Mouse (Mus musculus) urinary bladder, postnatal 14 days (tissue): ENCODE data around the gene Cryzl2.

Experiments
- DNase-seq: peaks from one replicate; pipeline ENCODE4 v3.0.0; 2021; ENCODE audit warnings: low spot score

The Cryzl2 gene

DNA sequence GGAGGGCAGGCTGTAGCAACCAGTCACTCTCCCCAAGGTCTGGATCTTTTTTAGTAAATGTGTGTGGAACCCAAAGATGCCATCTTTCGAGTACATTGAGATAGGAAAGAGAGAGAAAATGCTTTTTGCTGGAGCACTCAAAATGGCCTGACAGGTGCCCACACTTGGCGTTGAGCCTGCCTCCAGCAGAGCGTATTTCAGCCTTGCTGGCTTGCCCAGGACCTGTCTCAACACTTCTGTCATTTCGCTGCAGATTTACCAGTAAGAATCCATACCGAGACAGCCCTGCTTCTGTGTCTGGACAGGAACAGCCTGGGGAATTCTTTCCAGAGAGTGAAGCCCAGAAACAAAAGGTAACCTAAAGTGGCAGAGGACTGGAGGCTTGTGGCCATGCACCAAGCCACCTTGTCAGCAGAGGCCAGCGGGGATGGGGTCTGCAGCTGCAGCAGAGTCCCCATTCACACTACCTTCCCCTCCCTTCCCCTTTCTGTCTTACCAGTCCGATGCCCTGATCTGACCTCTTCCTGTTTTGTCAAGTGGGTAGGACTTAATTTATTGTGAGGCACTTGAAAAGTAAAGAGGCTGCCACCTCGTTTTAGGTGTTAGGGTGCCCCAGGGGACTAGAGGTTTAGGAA is 74.6 kb downstream of the Cryzl2 start:
- DNase-seq: no peak

DNA sequence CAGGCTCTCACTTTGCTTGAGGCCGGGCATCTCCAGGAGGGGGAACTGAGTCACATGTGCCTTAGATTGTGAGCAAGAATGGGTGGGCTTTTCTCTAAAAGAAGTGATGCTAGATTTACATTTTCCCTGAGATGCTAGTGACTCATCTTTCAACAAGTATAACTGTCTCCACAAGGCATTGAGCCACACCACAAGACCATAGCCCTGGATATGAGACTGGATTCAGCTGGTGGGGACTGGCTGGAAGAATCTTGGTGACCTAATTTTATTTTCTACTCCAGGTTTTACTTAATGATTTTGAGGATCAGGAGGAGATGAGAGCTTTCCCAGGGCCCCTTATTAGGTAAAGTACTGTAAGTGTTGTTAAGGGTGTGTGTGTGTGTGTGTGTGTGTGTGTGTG is 77.2 kb downstream of the Cryzl2 start:
- no peak for DNase-seq

DNA sequence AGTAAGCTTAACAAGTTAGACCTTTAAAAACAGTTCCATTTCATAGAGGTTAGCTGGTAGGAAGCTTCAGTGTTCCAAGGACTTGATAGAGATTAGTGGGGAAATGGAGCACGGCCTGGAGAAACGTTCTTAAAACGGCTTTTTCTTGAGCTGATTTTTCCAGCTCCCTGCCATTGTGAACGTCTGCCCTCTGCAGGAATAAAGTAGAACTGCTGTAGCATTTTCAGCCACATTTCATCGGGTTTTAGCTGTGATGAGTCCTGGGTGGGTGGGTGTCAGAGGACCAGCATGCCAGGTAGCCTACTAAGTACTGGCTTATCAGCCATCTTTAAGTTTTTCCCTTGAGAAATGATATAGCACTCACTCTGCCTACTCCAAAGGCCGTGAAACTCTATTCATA is 78.1 kb downstream of the Cryzl2 start:
- peak; percentile 34 for DNase-seq

GRCm38 (mm10) chr1:157537636-157538035 is 79.3 kb downstream of the Cryzl2 start:
- peak; percentile 31 for DNase-seq
